Mouse (Mus musculus) frontal cortex, postnatal 14 days (tissue): ENCODE results near the gene Gpr132.
A peak's percentile ranks its signal among the peaks of the same experiment; 100 is the strongest.
"Not testable (repeated sequence)": the region's sequence is repeated elsewhere in the genome, so short reads cannot be mapped to it uniquely, and the experiment has no call there.

ENCODE experiments used
- DNase-seq, 2 experiments: peaks; one replicate each; pipeline ENCODE4 v3.0.0; 2022; ENCODE audit warnings: low spot score in 2 of 2

Gpr132 gene

DNA sequence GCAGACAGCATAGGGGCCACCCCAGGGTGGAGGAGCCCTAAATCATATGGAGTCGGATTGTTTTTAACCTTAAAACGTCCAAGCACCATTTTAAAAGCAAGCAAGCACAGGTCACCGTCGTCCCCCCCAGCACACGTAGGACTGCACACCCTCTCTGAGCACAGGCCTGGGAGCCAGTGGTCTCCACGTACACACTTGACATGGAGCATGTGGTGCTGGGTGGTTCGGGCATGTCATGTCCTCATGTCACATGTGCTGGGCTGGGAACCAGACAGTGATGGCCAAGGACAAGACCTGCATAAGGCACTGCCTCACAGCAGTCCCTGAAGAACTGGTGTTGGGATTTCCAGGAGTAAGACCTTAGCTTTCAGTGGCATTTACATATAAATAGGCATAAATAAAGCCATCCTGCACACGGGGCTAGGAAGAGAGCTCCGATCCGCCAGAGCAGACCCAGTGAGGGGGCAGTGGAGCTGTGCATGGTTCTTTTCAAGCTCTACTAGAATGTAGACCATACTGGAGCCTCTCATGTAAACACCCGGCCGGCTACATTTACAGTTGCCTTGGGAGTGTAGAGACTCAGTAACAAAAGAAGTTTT lies 47.5 kb downstream of the Gpr132 start:
- DNase-seq = no peak

DNA sequence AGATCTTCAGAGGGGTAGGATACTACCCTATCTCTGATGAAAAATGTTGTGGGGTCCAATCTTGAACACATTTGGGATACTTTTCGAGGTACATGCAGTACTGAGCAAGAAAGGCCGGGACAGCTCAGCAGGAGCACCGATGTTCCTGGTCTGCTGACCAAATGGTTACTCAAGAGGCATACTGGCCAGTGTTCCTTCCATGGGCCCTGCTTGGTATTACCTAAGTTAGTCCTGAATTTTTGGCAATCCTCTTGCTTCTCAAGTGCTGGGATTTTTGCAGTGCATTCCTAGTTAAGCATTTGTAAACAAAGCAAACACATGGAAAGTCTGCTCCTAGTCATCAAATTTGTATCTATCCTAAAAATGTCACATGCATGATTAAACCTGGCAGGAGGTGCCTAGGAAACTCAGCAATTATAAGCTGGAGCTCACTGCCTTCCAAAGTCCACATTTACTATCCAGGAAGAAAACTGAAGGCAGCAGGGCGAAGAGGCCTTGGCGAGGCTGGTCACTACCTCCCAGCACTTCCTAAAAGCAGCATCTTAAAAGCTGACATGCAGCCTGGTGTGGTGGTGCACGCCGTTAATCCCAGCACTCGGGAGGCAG lies 48.9 kb downstream of the Gpr132 start:
- no peak for DNase-seq

DNA sequence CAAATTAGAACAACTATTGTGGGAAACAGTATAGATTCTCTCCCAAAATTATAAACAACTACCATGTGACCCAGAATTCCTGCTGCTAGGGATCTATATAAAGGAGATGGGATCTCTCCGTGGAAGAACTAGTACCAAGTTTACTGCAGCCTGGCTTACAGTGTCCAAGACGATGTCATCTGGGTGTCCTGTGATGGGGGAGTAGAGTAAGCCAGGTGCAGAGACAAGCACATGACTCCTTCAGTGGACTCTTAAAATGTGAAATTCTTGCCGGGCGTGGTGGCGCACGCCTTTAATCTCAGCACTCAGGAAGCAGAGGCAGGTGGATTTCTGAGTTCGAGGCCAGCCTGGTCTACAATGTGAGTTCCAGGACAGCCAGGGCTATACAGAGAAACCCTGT lies 51.2 kb downstream of the Gpr132 start:
- not testable (repeated sequence) for DNase-seq

DNA sequence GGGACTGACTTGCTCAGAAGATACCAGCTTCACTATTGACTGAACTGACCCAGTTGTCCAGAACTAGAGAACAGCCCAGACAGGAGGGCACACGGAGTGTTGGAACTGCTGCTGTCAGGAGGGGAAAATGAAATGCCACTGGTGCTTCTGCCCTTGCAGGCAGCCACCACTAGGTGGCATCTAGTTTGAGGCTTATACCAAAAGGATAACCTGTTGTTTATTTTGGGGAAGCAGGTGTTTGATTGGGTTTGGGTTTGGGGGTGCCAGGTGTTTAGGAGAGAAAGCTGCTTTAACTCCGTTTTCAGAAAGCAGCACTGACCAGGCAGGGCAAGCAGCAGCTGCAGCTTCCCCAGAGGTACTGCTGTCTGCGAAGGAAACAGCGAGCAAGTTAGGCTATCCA lies 51.7 kb downstream of the Gpr132 start:
- peak in 1 of 2 experiments; percentile 58 for DNase-seq

DNA sequence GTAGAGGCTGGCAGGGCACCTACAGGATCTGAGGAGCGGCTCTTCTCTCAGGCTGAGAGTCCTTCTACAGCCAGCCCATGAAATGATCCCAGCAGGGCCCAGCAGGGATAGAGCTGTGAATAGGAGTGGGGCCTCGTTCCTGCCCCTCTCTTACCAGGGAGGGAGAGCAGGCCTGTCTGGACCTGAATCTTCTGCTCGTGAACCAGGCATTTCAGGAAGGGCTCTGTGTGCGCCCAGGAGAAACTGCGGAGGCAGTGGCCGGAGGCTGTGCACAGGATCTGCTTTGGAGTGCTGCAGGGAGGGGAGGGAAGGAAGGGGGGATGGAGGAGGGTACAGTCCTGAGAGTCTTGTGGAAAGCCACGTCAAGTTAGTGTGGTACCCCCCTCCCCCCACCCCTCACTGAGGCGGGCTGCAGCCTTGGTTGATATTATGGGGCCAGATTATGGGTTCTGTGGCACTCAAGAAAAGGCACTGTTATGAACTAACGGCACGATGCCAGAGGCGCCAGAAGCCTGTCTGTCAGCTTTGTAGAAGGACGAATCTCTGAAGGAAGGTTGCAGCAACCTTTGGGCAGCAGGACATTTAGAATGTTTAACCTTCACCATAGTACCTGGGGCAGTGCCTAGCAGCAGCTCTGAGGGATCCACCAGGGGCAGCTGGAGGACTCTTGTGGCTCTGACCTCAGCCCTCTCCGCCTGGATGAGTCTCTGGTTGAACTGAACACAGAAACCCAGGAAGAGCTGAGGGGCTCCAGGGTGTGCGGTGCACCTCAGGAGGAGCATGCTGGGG lies 53.2 kb downstream of the Gpr132 start:
- no peak for DNase-seq

DNA sequence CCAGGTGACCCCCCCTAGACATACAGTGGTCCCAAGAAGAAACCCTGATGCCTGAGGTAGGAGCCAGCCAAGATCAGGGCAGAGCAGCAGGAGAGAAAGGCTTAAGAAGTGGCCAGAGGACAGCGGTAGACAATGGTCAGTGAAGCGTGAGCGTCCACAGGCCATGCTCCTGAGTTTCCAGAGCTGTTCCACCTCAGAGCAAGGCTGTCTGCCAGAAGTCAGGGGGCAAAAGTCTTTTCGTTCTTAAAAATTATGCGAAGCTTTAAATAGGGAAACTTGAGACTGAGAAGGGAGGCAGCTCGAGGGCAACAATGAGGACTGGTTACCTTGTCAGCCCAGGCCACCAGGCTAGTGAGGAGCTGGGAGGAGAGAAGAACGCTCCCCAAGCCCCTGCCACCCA lies 54.7 kb downstream of the Gpr132 start:
- DNase-seq = no peak

DNA sequence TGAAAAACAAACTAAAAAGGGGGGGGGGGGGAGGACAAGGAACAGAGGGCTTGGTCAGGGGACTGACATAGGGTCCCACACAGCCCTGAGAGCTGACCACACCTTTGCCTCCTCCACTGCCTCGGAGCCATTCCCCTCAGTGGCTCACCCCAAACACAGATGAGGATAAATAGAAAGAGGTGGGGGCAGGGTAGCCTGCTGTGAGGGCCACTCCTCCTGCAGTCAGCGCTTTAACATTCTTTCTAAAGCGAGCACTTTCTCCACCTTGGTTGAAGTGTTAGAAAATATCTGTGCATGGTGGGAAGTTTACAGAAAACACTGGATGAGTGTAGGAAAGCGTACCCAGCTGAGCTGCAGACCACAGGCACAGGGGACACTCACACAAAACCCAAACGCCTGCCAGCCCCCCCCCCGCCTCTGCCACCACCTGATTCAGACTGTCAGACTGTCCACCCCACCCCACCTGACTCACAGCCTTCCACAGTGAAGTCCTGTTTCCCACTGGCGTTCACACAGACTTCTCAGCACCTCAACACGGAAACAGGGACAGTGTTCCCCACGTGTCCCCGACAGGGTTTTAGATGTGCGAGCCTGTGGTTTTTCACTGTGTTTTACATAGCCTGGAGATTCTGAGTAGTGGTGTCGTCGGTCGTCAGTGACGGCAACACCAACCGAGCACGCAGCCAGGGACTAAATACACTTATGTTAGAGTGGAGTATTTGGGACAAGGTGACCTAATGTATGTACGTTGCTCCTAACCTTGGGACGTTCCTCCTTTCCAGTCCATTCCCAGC lies 57.7 kb downstream of the Gpr132 start:
- no peak for DNase-seq

DNA sequence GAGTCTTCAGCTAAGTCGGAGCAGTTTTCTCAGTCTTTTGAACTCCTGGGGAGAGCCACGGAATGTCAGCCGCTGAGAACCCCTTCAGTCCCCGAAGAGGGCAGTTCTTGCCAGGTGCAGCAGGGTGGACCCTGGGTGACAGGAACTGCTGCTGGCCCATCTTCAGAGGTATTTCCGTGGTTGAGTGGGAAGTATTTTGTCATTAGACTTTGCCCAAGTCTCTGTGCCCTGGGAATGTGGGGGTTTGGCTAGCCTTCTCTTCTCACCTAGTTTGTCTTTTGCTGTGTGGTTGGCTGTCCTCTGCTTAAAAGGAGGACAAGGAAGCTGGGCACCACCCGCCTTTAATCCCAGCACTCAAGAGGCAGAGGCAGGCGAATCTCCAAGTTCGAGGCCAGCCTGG lies 58.4 kb downstream of the Gpr132 start:
- DNase-seq = no peak

DNA sequence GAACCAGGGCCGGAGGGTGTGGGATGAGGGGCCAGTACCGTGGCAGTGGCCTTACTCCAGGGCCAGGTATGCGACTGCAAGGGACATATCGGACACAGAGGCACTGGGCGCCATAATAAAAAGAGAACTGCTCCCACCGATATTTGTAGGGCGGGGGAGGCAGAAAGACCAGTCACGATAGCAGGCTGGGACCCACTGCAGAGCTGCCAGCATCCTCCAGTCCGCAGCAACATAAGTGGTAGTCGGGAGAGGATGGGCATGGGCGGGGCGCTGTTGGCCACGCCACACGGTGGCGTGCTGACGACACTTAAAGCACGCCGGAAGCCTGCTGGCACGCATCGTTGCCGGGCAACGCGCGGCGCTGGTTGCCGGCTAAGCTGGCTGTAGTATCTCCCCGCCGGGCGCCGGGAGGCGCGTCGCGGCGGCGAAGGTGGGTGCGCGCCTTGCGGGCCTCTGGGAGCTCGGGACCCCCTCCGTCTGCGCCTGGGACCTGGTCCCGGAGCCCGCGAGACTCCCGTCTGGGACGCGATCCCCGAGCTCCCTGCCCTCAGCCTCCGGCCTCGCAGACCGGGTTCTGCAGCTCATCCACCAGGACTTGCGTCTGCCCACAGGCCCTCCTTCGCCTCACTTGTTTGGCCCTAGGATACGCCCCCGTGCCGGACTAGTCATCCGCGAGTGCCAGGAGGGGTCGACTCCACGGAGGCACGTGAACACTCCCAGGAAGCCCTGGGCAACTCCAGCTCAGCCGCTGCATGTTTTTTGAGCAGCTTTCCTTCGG lies 59.3 kb downstream of the Gpr132 start, which contains the start of gene Clba1:
Clba1 (plus strand) TSS at position 351 of the 778 bp plus-strand sequence.
- DNase-seq = peak; percentile 88 to 90

DNA sequence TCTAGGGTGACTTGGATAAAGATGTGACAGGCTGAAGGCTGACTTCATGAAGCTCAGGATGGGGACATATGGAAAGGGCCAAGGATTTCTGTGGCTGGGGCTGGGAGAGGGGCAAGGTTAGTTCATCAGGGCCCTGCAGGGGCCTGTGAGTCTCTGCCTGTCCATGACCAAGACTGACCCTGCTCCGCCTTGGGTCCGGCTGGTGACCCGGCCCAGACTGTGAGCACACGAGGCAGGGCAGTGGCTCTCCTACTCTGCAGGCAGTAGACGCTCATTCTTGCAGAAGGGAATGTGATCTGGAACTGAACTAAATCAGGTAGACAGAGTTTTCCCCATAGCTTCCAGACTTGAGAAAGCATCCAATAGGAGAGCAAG lies 59.8 kb downstream of the Gpr132 start:
- DNase-seq = no peak

DNA sequence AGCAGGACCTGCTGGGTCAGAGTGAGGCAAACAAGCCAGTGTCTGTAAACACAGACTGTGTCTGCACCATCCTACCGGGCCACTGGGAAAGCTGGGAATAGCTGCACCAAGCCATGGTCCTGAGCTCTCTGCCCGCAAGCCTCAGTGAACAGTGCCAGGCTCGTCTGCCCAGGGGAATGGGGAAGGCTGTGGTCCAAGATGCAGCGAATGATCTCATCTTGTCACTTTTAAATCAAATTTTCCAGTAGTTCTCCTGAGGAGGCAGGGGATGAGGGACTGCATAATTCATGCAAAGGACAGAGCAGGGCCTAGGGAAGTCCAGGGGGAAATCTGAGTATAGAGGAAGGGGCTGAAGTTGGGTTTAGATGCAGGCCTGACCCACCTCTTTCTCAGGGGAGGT lies 60.2 kb downstream of the Gpr132 start:
- no peak for DNase-seq

DNA sequence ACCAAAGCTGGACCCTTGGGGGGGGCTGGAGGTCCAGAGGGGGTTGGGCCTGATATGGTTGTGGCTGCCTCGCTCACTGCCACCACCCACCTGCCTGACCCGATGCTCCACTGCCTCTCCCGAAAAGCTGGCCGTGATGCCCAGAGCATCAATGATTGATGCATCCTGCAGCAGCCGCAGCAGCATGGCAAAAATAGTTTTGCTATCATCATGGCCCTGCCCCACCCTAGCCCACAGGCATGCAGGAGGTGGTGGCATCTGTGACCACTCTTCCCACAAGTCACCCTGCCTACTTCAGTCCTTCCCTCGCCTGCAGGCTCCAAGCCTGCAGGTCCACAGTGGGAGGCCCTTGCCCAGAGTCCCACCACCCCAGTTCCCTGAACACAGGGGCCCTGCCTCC lies 62.0 kb downstream of the Gpr132 start:
- no peak for DNase-seq

DNA sequence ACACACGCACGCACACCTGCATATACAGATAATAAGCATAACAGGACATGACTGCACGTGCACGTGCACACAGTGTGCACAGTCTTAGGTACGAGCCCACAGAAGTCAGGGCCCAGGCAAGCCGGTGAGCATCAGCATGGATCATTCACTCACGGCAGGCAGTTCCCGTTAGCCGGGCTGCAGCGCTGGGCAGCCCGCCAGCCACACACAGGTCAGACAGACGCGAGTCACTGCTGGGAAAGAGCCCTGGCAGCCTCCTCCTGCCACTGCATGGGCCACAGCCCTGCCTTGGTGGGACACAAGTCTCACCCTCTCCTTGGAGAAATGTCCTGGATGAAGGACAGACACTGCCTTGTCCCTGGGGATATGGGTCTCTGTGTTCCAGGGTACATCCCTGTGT lies 64.0 kb downstream of the Gpr132 start:
- DNase-seq = no peak

DNA sequence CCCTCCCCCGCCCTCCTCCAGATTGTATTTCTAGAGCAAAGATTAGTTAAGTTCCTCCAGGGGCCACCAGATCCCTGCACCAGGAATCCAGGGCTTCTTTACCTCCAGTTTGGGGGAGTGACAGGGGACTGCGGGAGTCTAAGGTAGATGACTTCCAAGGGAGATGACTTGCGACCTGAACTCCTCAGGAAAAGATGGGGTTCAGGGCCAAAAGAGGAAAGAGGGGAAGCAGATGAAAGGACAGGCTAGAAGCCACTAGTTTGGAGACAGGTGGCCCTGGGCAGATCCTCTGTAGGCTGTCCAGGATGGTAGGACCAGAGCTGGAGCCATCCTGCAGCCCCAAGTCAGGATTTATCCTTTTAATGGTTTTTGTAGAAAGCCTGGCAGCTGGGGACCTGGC lies 65.1 kb downstream of the Gpr132 start:
- DNase-seq = no peak

DNA sequence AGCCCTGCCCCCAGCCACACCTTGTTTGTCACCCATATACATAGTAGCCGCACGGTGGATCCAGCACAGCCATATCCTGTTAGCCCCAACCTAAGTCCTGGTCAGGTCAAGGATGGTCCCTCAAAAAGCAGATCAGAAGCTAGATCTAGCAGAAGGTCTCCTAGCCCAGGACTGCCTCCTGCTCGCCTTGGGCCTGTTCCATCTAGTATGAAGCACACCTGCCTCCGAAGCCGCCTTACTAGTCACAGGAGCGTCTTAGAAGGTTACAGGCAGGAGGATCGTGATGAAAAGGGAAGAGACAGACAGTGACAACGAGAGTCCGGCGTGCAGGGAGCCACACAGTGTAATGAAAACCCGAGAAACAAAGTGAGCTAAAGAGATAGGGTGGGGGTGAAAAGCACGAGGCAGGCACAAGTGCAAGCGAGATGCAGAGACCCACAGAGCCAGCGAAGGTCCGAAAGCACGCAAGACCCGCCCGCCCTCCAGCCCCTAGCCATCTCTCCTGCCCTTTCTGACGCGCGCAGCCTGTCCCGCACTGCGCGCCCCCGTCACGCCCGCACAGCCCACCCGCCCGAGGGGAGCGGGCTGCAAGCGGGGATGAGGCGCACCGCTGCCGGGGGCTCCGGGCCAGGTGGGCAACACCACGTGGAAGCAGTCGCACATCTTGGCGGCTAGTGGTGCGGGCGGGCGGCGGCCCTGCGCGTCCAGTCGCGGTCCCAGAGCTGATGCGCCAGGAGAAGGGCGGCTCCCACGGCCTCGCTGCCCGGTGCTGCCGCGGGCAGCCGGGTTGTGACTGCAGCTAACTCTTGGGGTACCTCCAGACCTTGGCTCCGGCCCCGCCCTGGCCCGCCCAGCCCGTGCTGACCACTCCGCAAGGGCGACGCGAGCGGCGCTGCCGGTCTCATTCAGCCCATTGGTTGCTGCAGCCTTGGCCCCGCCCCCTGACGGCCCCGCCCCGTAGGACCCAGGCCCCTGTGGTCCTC lies 65.9 kb downstream of the Gpr132 start, which contains the start of gene Ahnak2:
Ahnak2 (minus strand) TSS at position 794 of the 983 bp plus-strand sequence.
- DNase-seq = no peak
